Mouse (Mus musculus) CD8-positive naive resting alpha-beta T cell, adult 57 days (primary cell): ENCODE measurements around the gene Ttyh3. TPM values are rescaled to one million over a fixed set of nuclear protein-coding genes. Genes with fewer than 3 reads are reported as not detected.

Experiments used
- total RNA-seq: library from RNA; stranded (reverse); gene quantifications from one replicate; pipeline ENCODE4 v1.2.4, GENCODE M21; 2023

Ttyh3 gene
- 66.0 TPM for total RNA-seq

GRCm38 (mm10) chr5:140648519-140649100 is at the start of gene Ttyh3:
TSS of gene Ttyh3 (minus strand) at chr5:140649031.

GRCm38 (mm10) chr5:140607001-140607835 is 41.6 kb downstream of the Ttyh3 start, which contains the start of gene Lfng:
TSS of gene Lfng (plus strand) at chr5:140607320.

Other genes starting within 250 kb of the Ttyh3 start
- 112 TPM for gene Eif3b, start 229.7 kb downstream of the Ttyh3 start, total RNA-seq
- gene Gm4869, start 203.4 kb downstream of the Ttyh3 start, total RNA-seq, result not detected
- 13.0 TPM for gene Chst12, start 143.5 kb downstream of the Ttyh3 start, total RNA-seq
- 1.9 TPM for gene Grifin, start 84.0 kb downstream of the Ttyh3 start, total RNA-seq
- 136 TPM for gene Lfng, start 41.7 kb downstream of the Ttyh3 start, total RNA-seq
- 53.9 TPM for gene Iqce, start 53.3 kb upstream of the Ttyh3 start, total RNA-seq
- 22.8 TPM for gene Brat1, start 56.0 kb upstream of the Ttyh3 start, total RNA-seq
- gene Amz1, start 75.1 kb upstream of the Ttyh3 start, total RNA-seq, result 2.0 TPM
- 13.7 TPM for gene Gna12, start 181.4 kb upstream of the Ttyh3 start, total RNA-seq